Mouse (Mus musculus): ENCODE data around the gene Tbc1d7. TPM values are rescaled to one million over a fixed set of nuclear protein-coding genes. Genes with fewer than 3 reads are reported as not detected.

Gene Tbc1d7
- total RNA-seq, 1 experiment from 2014 or later, result 5.2 TPM

Other genes starting within 250 kb of the Tbc1d7 start
- 19.6 to 26.1 TPM (median 20.8 TPM) in 3 replicates for gene Gfod1, start 132.7 kb upstream of the Tbc1d7 start, total RNA-seq (2017)
- 5.7 to 7.8 TPM (median 6.5 TPM) in 3 replicates for gene Sirt5, start 194.0 kb upstream of the Tbc1d7 start, total RNA-seq (2017)
- 180 to 335 TPM (median 181 TPM) in 3 replicates for gene Nol7, start 226.9 kb upstream of the Tbc1d7 start, total RNA-seq (2017)

All from monocyte, adult 5-6 weeks (primary cell).